Mouse (Mus musculus) ES-CJ7 (cell line): Measurements from ENCODE around the gene Scamp1.
A peak's percentile ranks its signal among the peaks of the same experiment; 100 is the strongest.

ENCODE experiments used
- DNase-seq: peaks from one replicate; pipeline ENCODE4 v3.0.0; 2011; ENCODE audit warnings: low read depth, low spot score

The Scamp1 gene

GRCm38 (mm10) chr13:94224717-94225705, 60.6 kb downstream of the Scamp1 start:
- peak; percentile 45 for DNase-seq

- DNase-seq = no peak
Measured at GRCm38 (mm10) chr13:94223609-94224008, 62.0 kb downstream of the Scamp1 start.

GRCm38 (mm10) chr13:94212716-94213115, 72.9 kb downstream of the Scamp1 start:
- DNase-seq = no peak

- no peak for DNase-seq
Measured at GRCm38 (mm10) chr13:94212179-94212578, 73.5 kb downstream of the Scamp1 start.

GRCm38 (mm10) chr13:94211236-94212119, 74.2 kb downstream of the Scamp1 start:
- no peak for DNase-seq

GRCm38 (mm10) chr13:94208892-94209291, 76.8 kb downstream of the Scamp1 start:
- peak; percentile 40 for DNase-seq

- no peak for DNase-seq
Measured at GRCm38 (mm10) chr13:94207973-94208372, 77.7 kb downstream of the Scamp1 start.

- peak; percentile 52 for DNase-seq
Measured at GRCm38 (mm10) chr13:94205234-94205633, 80.4 kb downstream of the Scamp1 start.

GRCm38 (mm10) chr13:94199829-94200228, 85.8 kb downstream of the Scamp1 start:
- DNase-seq = no peak

GRCm38 (mm10) chr13:94198616-94199015, 87.0 kb downstream of the Scamp1 start:
- DNase-seq = no peak

GRCm38 (mm10) chr13:94193227-94193626, 92.4 kb downstream of the Scamp1 start:
- DNase-seq = no peak

- DNase-seq = no peak
Measured at GRCm38 (mm10) chr13:94190386-94190785, 95.3 kb downstream of the Scamp1 start.

- DNase-seq = no peak
Measured at GRCm38 (mm10) chr13:94188200-94189086, 97.2 kb downstream of the Scamp1 start.

- no peak for DNase-seq
Measured at GRCm38 (mm10) chr13:94185631-94186030, 100.0 kb downstream of the Scamp1 start.

- no peak for DNase-seq
Measured at GRCm38 (mm10) chr13:94184726-94185456, 100.8 kb downstream of the Scamp1 start.

GRCm38 (mm10) chr13:94183372-94184021, 102.2 kb downstream of the Scamp1 start:
- no peak for DNase-seq

- DNase-seq = no peak
Measured at GRCm38 (mm10) chr13:94182026-94182425, 103.6 kb downstream of the Scamp1 start.

GRCm38 (mm10) chr13:94180477-94181420, 104.9 kb downstream of the Scamp1 start:
- no peak for DNase-seq
